Mouse (Mus musculus) T-helper 17 cell (primary cell): ENCODE measurements around the gene Crhr2.

Source experiments
- in situ Hi-C, 2 experiments: fragments of 300-600 bp; cut with MboI, MseI; formaldehyde crosslinking; loops; 1 replicate in 1 of 2; 2 replicates in 1 of 2; pipeline ENCODE4 v1.15.1; 2025; ENCODE audit warnings: high pct_unique_total_duplicates in 2 of 2

Crhr2 gene

DNA sequence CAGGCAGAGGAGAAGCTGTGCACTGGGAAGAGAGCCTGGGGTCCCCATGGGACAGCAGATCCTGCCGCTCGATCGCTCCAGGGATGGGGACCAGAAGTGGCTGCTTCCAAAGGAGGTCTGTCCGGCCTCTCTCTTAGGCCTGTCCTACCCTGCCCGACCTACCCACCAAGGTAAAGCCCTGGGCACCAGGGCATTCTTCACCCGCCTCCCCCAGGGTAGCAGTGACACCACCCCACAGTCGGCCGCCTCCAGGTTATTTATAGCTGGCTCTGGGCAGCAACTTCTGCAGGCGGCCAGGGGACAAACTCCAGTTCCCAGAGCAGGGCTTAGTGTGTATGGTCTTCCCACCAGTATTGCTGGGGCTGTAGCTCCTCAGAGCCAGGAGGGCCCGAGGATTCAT lies at the start of gene Crhr2:
Gene Crhr2 (minus strand): TSS at position 223 of the 400 bp plus-strand sequence.
- in situ Hi-C loops, result no loop called here

GRCm38 (mm10) chr6:55179560-55179959 lies 46.7 kb upstream of the Crhr2 start:
- in situ Hi-C loops, result no loop called here

GRCm38 (mm10) chr6:55177060-55177732 lies 44.4 kb upstream of the Crhr2 start:
- in situ Hi-C loops, result no loop called here

DNA sequence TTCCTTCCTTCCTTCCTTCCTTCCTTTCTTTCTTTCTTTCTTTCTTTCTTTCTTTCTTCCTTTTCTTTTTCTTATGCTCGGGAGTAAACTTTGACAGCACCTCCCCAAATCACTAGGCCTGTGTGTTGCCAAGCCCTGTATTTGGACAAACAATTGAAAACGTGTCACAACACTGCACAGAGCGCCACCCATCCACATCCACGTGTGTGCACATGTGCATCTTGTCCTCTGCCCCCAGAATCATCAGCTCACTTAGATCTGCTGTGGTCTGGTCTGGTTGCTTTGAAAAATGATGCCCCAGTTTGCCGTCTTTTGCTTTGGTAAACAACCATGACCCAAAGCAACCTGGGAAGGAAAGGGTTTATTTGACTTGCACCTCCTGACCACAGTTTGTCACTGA lies 43.1 kb upstream of the Crhr2 start:
- in situ Hi-C loops, result no loop called here

DNA sequence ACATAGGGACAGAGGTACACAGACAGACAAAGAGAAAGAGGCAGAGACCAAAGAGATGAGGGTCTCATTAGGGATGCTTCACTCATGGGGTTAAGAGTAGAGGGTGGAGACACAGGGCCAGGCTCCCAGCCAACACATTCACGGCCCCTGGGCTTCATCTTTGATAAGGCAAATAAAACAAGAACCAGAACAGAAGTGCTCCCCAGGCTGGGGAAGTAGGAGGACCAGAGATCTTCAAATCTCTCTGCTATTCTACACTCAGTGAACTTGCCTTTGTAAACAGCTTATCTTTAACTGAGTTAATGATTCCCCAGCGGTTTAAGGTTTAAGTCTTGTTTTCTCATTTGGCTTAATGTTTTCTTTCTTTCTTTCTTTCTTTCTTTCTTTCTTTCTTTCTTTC lies 42.6 kb upstream of the Crhr2 start:
- in situ Hi-C loops, result no loop called here

- in situ Hi-C loops, result no loop called here
Measured at GRCm38 (mm10) chr6:55174741-55175181, 41.9 kb upstream of the Crhr2 start, which contains the start of gene Inmt. Gene Inmt, minus strand, starts transcription at chr6:55175043.

DNA sequence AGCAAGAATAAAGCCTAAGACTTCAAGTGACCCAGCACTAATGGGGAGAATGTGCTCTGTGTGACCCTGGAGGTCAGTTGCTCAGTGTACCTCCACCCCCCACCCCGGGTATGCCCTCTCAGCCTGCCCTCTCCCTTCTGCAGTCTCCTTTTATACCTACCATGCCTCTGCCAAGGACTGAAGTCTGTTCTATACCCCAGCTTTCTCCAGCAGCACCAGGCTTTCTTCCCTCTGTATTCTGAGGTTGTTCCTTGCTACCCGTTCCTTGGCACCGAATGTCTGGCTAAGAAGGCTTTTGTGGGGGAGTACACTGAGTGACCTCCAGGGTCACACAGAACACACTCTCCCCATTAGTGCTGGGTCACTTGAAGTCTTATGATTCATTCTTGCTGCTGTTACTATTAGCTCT lies 41.1 kb upstream of the Crhr2 start:
- in situ Hi-C loops, result no loop called here

GRCm38 (mm10) chr6:55173171-55173570 lies 40.4 kb upstream of the Crhr2 start:
- in situ Hi-C loops, result no loop called here

GRCm38 (mm10) chr6:55171638-55172037 lies 38.8 kb upstream of the Crhr2 start:
- in situ Hi-C loops, result no loop called here

DNA sequence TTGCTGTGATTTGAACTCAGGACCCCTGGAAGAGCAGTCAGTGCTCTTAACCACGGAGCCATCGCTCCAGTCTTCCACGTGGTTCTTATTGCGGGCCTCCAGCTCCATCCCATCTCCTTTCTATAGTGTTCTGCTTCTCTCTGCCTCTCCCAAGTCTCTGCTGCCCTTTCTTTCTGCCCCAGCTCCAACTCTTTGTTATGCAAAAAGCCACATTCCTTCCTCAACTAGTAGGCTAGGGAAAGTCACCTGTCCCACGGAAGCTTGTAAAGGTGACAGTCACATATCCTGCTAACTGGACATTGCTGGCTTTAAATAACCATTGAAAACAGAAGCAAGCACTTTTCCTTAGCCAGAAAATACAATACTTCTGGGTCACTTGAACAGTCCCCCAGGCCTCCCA lies 37.0 kb upstream of the Crhr2 start:
- in situ Hi-C loops, result loop anchor here (5.0 to 10.0 kb wide), 4 partner anchors 83 to 585 kb away; no protein-coding TSS in a partner anchor

GRCm38 (mm10) chr6:55166777-55167463 lies 34.1 kb upstream of the Crhr2 start:
- in situ Hi-C loops, result loop anchor here (5.0 to 10.0 kb wide), 4 partner anchors 80 to 582 kb away; no protein-coding TSS in a partner anchor

- in situ Hi-C loops, result loop anchor here (5.0 to 10.0 kb wide), 3 partner anchors 146 to 578 kb away; no protein-coding TSS in a partner anchor
Measured at GRCm38 (mm10) chr6:55163046-55163584, 30.3 kb upstream of the Crhr2 start.

DNA sequence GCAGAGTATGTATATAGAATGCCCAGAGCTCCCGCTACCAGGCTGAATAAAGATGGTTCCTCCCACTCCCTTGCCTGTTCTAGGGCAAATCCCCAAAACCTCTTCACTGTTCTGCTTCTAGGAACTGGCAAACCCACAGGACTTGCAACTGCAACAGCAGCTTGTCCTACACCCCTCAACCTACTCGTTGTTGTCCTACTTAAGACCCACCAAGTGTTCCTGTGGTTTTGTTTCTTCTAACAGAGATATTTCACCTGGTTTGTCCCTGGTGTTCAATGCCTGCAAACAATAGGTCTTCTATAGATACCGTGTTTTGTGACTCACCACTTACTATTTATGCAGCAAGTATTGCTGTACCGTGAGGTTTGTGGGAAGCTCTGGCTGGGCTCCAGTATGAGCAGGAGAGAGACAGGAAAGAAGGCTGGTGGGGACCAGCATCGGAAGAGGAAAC lies 28.5 kb upstream of the Crhr2 start:
- in situ Hi-C loops, result loop anchor here (5.0 to 10.0 kb wide), 3 partner anchors 144 to 577 kb away; no protein-coding TSS in a partner anchor

DNA sequence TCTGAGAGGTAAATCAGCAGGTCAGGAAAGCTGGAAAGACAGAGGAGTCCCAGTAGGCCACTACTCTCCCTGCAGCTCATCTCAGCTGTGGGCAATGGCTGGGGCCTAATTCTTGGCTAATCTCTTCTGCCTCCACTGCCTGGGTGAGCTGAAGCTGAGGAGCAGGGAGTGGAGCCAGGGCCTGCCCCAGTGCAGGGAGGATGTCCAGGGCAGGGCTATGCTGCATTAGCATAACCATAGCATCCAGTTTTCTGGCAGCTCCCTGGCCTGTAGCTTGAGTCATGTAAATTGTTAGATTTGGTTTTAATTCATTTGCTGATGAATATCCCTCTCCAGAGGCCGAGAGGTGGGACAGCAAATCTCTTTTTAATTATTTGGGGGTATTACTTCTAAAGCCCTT lies 26.4 kb upstream of the Crhr2 start:
- in situ Hi-C loops, result no loop called here

- in situ Hi-C loops, result no loop called here
Measured at GRCm38 (mm10) chr6:55152226-55152625, 19.4 kb upstream of the Crhr2 start.

GRCm38 (mm10) chr6:55146138-55146537 lies 13.3 kb upstream of the Crhr2 start:
- in situ Hi-C loops, result no loop called here

- in situ Hi-C loops, result no loop called here
Measured at GRCm38 (mm10) chr6:55145285-55145684, 12.5 kb upstream of the Crhr2 start.

DNA sequence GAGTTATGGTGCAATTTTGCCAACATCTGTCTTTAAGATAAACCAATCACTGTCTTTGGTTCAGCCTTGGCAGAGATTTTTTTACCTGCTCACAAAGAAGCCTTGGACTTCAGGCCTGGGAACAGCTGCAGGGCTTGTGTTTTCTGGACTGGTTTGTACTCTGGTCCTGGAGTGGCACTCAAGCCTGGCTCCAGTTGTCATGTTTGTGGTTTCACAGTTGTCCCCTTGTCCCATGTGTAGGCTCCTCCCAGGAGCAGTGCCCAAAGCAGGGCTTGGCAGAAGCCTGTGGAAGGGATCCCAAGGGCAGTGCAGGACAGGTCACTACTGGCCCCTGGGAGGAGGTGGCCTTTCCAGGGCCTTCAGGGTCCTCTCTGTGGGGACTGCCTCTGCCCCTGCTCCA lies 5.5 kb upstream of the Crhr2 start:
- in situ Hi-C loops, result no loop called here

- in situ Hi-C loops, result no loop called here
Measured at GRCm38 (mm10) chr6:55133425-55133824, 609 bp upstream of the Crhr2 start.

GRCm38 (mm10) chr6:55131301-55131700 lies 1.5 kb downstream of the Crhr2 start:
- in situ Hi-C loops, result no loop called here

GRCm38 (mm10) chr6:55130631-55131030 lies 2.2 kb downstream of the Crhr2 start:
- in situ Hi-C loops, result no loop called here

GRCm38 (mm10) chr6:55128391-55128790 lies 4.4 kb downstream of the Crhr2 start:
- in situ Hi-C loops, result no loop called here
